Mouse (Mus musculus) testis, adult 2 months (tissue): ENCODE measurements at regions not wholly inside any gene's neighbourhood (a gene's known extent, or its start where the extent isn't known, plus 50 kb on each side); places are given as distances from the start of the nearest gene placed in this dataset.

Experiments
- CTCF ChIP-seq: fragments of 200-500 bp; IDR thresholded peaks from 2 replicates; pipeline ENCODE4 v1.5.1; 2012; ENCODE audit warnings: low read depth, mild to moderate bottlenecking, inconsistent platforms, low read length, moderate library complexity; ENCODE audit not compliant: control insufficient read depth, insufficient read depth, insufficient replicate concordance
- POLR2A ChIP-seq: fragments of 200-500 bp; IDR thresholded peaks from 2 replicates; pipeline ENCODE4 v1.6.1; 2012; ENCODE audit warnings: low read depth, mild to moderate bottlenecking, inconsistent platforms, low read length, moderate library complexity; ENCODE audit not compliant: control insufficient read depth

- TF ChIP-seq CTCF = no peak
- TF ChIP-seq POLR2A = no peak
Observed at GRCm38 (mm10) chr3:143797850-143798249, 407.2 kb downstream of the Lmo4 start.
